Mouse (Mus musculus) CH12.LX (cell line): ENCODE measurements around the gene Slc2a4. TPM values are rescaled to one million over a fixed set of nuclear protein-coding genes. Genes with fewer than 3 reads are reported as not detected.

Experiments
- DNase-seq: peaks from one replicate; pipeline ENCODE4 v3.0.0-alpha.2; 2013; ENCODE audit errors: extremely low read depth
- H3K27ac ChIP-seq: 2 replicates; pipeline ENCODE4 v1.5.1; 2012; ENCODE audit warnings: low read depth, mild to moderate bottlenecking, control low read depth, moderate library complexity; ENCODE audit not compliant: insufficient read depth
- H3K27me3 ChIP-seq: replicated peaks from 2 replicates; pipeline ENCODE3; 2012; ENCODE audit warnings: inconsistent platforms
- H3K36me3 ChIP-seq, 2 experiments: replicated peaks in 1 of 2; 2 replicates each; pipeline versions ENCODE3 to v1.6.1; 2012; ENCODE audit warnings: inconsistent platforms in 1 of 2, low read length in 1 of 2, mild to moderate bottlenecking in 1 of 2, mixed read lengths in 1 of 2, moderate library complexity in 1 of 2; ENCODE audit not compliant: control insufficient read depth in 1 of 2, insufficient read depth in 1 of 2
- H3K4me1 ChIP-seq, 2 experiments: 2 replicates each; pipeline ENCODE4 v1.6.1; 2012; ENCODE audit warnings: inconsistent platforms in 1 of 2, moderate library complexity in 1 of 2; ENCODE audit not compliant: insufficient read depth in 2 of 2, control insufficient read depth in 1 of 2
- H3K4me2 ChIP-seq: 2 replicates; pipeline ENCODE4 v1.6.1; 2012; ENCODE audit warnings: low read depth, mild to moderate bottlenecking, control low read depth; ENCODE audit not compliant: poor library complexity, insufficient read depth, severe bottlenecking
- H3K4me3 ChIP-seq, 3 experiments: fragments of 150-350 bp in 1 of 3; sonication (generic) in 1 of 3; replicated peaks in 1 of 3; 2 replicates each; pipeline versions ENCODE3 to v1.5.1; 2011 to 2012; ENCODE audit warnings: low read depth in 2 of 3, low read length in 2 of 3, mild to moderate bottlenecking in 2 of 3, moderate library complexity in 2 of 3, control low read depth in 1 of 3, improper control_type of control experiment in 1 of 3, inconsistent platforms in 1 of 3, mixed read lengths in 1 of 3; ENCODE audit not compliant: poor library complexity in 1 of 3
- H3K79me2 ChIP-seq: replicated peaks from 2 replicates; pipeline ENCODE4 v1.6.1; 2012; ENCODE audit warnings: mild to moderate bottlenecking, moderate library complexity; ENCODE audit not compliant: control insufficient read depth, poor library complexity, insufficient read depth, severe bottlenecking; ENCODE audit errors: extremely low read depth
- H3K9ac ChIP-seq: 2 replicates; pipeline ENCODE4 v1.6.1; 2012; ENCODE audit warnings: low read depth, mild to moderate bottlenecking, control low read depth, moderate library complexity; ENCODE audit not compliant: insufficient read depth
- H3K9me3 ChIP-seq: replicated peaks from 2 replicates; pipeline ENCODE3; 2012; ENCODE audit warnings: low read length, inconsistent platforms, mixed read lengths
- BHLHE40 ChIP-seq: IDR thresholded peaks from 2 replicates; pipeline ENCODE4 v1.6.1; 2011; ENCODE audit warnings: mild to moderate bottlenecking, low read depth, low read length, improper control_type of control experiment
- CHD1 ChIP-seq: IDR thresholded peaks from 2 replicates; pipeline ENCODE4 v1.6.1; 2012; ENCODE audit warnings: low read depth, low read length, improper control_type of control experiment, inconsistent platforms
- CHD2 ChIP-seq: IDR thresholded peaks from 2 replicates; pipeline ENCODE4 v1.6.1; 2011; ENCODE audit warnings: low read length, improper control_type of control experiment
- E2F4 ChIP-seq: IDR thresholded peaks from 2 replicates; pipeline ENCODE4 v1.6.1; 2011; ENCODE audit warnings: low read depth, low read length, improper control_type of control experiment; ENCODE audit not compliant: insufficient replicate concordance
- ELF1 ChIP-seq: IDR thresholded peaks from 2 replicates; pipeline ENCODE4 v1.6.1; 2014; ENCODE audit warnings: low read depth, mild to moderate bottlenecking, inconsistent platforms, low read length, improper control_type of control experiment
- JUN ChIP-seq: IDR thresholded peaks from 2 replicates; pipeline ENCODE4 v1.6.1; 2011; ENCODE audit warnings: low read depth, mild to moderate bottlenecking, low read length, improper control_type of control experiment, moderate library complexity; ENCODE audit not compliant: insufficient read depth
- KAT2A ChIP-seq: IDR thresholded peaks from 2 replicates; pipeline ENCODE4 v1.6.1; 2012; ENCODE audit warnings: low read length, improper control_type of control experiment, inconsistent platforms; ENCODE audit not compliant: insufficient replicate concordance
- MAFK ChIP-seq: IDR thresholded peaks from 2 replicates; pipeline ENCODE4 v1.6.1; 2011; ENCODE audit warnings: low read length, improper control_type of control experiment; ENCODE audit not compliant: insufficient replicate concordance
- MAX ChIP-seq: IDR thresholded peaks from 2 replicates; pipeline ENCODE4 v1.6.1; 2011; ENCODE audit warnings: low read length, improper control_type of control experiment
- MAZ ChIP-seq: IDR thresholded peaks from 2 replicates; pipeline ENCODE4 v1.6.1; 2012; ENCODE audit warnings: low read depth, mild to moderate bottlenecking, inconsistent platforms, low read length, improper control_type of control experiment, moderate library complexity
- MXI1 ChIP-seq: IDR thresholded peaks from 2 replicates; pipeline ENCODE4 v1.6.1; 2011; ENCODE audit warnings: mild to moderate bottlenecking, low read depth, low read length, improper control_type of control experiment
- MYC ChIP-seq: IDR thresholded peaks from 2 replicates; pipeline ENCODE4 v1.6.1; 2011; ENCODE audit warnings: low read depth, mild to moderate bottlenecking, improper control_type of control experiment, low read length
- NELFE ChIP-seq: IDR thresholded peaks from 2 replicates; pipeline ENCODE4 v1.6.1; 2011; ENCODE audit warnings: low read depth, low read length, improper control_type of control experiment
- PAX5 ChIP-seq: IDR thresholded peaks from 2 replicates; pipeline ENCODE4 v1.6.1; 2012; ENCODE audit warnings: low read length, inconsistent platforms, mixed read lengths
- RAD21 ChIP-seq: IDR thresholded peaks from 2 replicates; pipeline ENCODE4 v1.6.1; 2011; ENCODE audit warnings: low read depth, mild to moderate bottlenecking, low read length, improper control_type of control experiment, moderate library complexity
- RCOR1 ChIP-seq: conservative IDR thresholded peaks from 2 replicates; pipeline ENCODE4 v1.6.1; 2012; ENCODE audit warnings: low read depth, mild to moderate bottlenecking, inconsistent platforms, low read length, improper control_type of control experiment
- TCF12 ChIP-seq: IDR thresholded peaks from 2 replicates; pipeline ENCODE4 v1.6.1; 2014; ENCODE audit warnings: low read depth, mild to moderate bottlenecking, inconsistent platforms, low read length, improper control_type of control experiment
- ZC3H11A ChIP-seq: IDR thresholded peaks from 2 replicates; pipeline ENCODE4 v1.6.1; 2012; ENCODE audit warnings: low read depth, mild to moderate bottlenecking, inconsistent platforms, low read length, improper control_type of control experiment
- ZKSCAN1 ChIP-seq: IDR thresholded peaks from 2 replicates; pipeline ENCODE4 v1.6.1; 2012; ENCODE audit warnings: low read depth, inconsistent platforms, low read length, improper control_type of control experiment, borderline replicate concordance
- ZMIZ1 ChIP-seq: IDR thresholded peaks from 2 replicates; pipeline ENCODE4 v1.6.1; 2012; ENCODE audit warnings: low read depth, mild to moderate bottlenecking, inconsistent platforms, low read length, improper control_type of control experiment
- ZNF384 ChIP-seq: IDR thresholded peaks from 2 replicates; pipeline ENCODE4 v1.6.1; 2012; ENCODE audit warnings: low read depth, low read length, improper control_type of control experiment, inconsistent platforms
- dilution Hi-C: fragments of 300-500 bp; cut with MboI; formaldehyde crosslinking; loops from 2 replicates; pipeline ENCODE4 v1.14.3; 2020; ENCODE audit warnings: low sequenced_read_pairs; ENCODE audit not compliant: extremely low pct_unique_long_range_greater_than_20kb, extremely low pct_ligation_motif_present
- in situ Hi-C: fragments of 300-500 bp; cut with MboI; formaldehyde crosslinking; loops from 3 replicates; pipeline ENCODE4 v1.14.3; 2019; ENCODE audit warnings: low sequenced_read_pairs, low pct_ligation_motif_present, low pct_unique_long_range_greater_than_20kb, mixed read lengths
- polyA plus RNA-seq: library from polyadenylated mRNA; unstranded; fragments of >175 nt; gene quantifications from 2 replicates; pipeline ENCODE4 v1.2.1, GENCODE M21; 2012; ENCODE audit warnings: low read depth; ENCODE audit not compliant: insufficient read length
- total RNA-seq, 2 experiments: library from RNA; depleted of rRNA; stranded (reverse); fragments of 300-350 nt in 1 of 2; fragments of >200 nt in 1 of 2; gene quantifications; 2 replicates each; pipeline ENCODE4 v1.2.3; 2012 to 2014

Gene Slc2a4
- total and polyA plus RNA-seq, 3 experiments: 2.3 to 3.8 (median 2.6) TPM

- Histone ChIP-seq H3K36me3 (peaks cover 29 to 59% of the 10 kb centered on the region in 2 experiments), H3K9ac (peak overlapping the region; percentile 89), H3K27ac (peak overlapping the region; percentile 71; the same call in 1 of the 2 replicates)
- in situ Hi-C loops: no loop called here
- TF ChIP-seq ZNF384 (no peak), NELFE (no peak; the same call in 1 of the 2 replicates), ELF1 (no peak), PAX5 (no peak), ZMIZ1 (no peak), BHLHE40 (no peak), MXI1 (no peak), CHD1 (no peak), MAX (no peak), MAZ (no peak), E2F4 (no peak), TCF12 (no peak), MAFK (no peak), RAD21 (no peak), KAT2A (no peak)
- TF ChIP-seq, all 38 proteins: peak for 0
- dilution Hi-C loops: no loop called here
- H3K9me3 ChIP-seq: peaks cover 2% of the 10 kb centered on the region
- peak overlapping the region; percentile 76 to 98 (median 82) for H3K4me3 ChIP-seq
- H3K79me2 ChIP-seq: peaks cover 45% of the 10 kb centered on the region
- peak overlapping the region; percentile 88 for H3K4me2 ChIP-seq
- peaks cover 5 to 33% of the 10 kb centered on the region in 2 experiments for H3K4me1 ChIP-seq
- DNase-seq: no peak
- no peaks in the 10 kb centered on the region for H3K27me3 ChIP-seq
These were observed 31.8 kb upstream of the Slc2a4 start for GRCm38 (mm10) chr11:69979827-69980195.

- dilution Hi-C loops (no loop called here), in situ Hi-C loops (no loop called here)
- peaks cover 47 to 74% of the 10 kb centered on the region in 2 experiments for H3K36me3 ChIP-seq
- TF ChIP-seq ZKSCAN1 (no peak), CHD2 (no peak), ZC3H11A (no peak), RCOR1 (no peak), ELF1 (no peak), MYC (no peak), JUN (no peak)
- H3K79me2 ChIP-seq: peaks cover 20% of the 10 kb centered on the region
- peaks cover 2% of the 10 kb centered on the region for H3K9me3 ChIP-seq
- DNase-seq: no peak
- peaks cover 2 to 33% of the 10 kb centered on the region in 2 experiments; a peak in 2 of 4 replicates for H3K4me1 ChIP-seq
- H3K4me2 ChIP-seq: no peak overlapping the region
- H3K27ac ChIP-seq: no peak overlapping the region
- no peak overlapping the region for H3K4me3 ChIP-seq
- H3K9ac ChIP-seq: no peak overlapping the region
- H3K27me3 ChIP-seq: no peaks in the 10 kb centered on the region
These were observed 28.3 kb upstream of the Slc2a4 start for GRCm38 (mm10) chr11:69976271-69976670.
